Mouse (Mus musculus) heart, adult 2 months (tissue): ENCODE data around the gene Wnt11.

Experiments
- CTCF ChIP-seq: fragments of 200-600 bp; IDR thresholded peaks from 2 replicates; pipeline ENCODE4 v1.8.1; 2022; ENCODE audit warnings: antibody characterized with exemption, mild to moderate bottlenecking, moderate library complexity
- EP300 ChIP-seq: fragments of 200-500 bp; IDR thresholded peaks from 2 replicates; pipeline ENCODE4 v1.6.1; 2011; ENCODE audit warnings: low read depth, low read length, control low read depth; ENCODE audit not compliant: insufficient read depth
- POLR2A ChIP-seq: fragments of 200-500 bp; IDR thresholded peaks from 2 replicates; pipeline ENCODE4 v1.6.1; 2011; ENCODE audit warnings: mild to moderate bottlenecking, low read depth, low read length, control low read depth; ENCODE audit not compliant: insufficient read depth

GRCm38 (mm10) chr7:98852950-98853650, 18.2 kb downstream of the Wnt11 start:
- TF ChIP-seq CTCF (no peak), EP300 (no peak), POLR2A (no peak)
